8 mouse cellular contexts compared by ENCODE assay signal in the genomic region with DNA sequence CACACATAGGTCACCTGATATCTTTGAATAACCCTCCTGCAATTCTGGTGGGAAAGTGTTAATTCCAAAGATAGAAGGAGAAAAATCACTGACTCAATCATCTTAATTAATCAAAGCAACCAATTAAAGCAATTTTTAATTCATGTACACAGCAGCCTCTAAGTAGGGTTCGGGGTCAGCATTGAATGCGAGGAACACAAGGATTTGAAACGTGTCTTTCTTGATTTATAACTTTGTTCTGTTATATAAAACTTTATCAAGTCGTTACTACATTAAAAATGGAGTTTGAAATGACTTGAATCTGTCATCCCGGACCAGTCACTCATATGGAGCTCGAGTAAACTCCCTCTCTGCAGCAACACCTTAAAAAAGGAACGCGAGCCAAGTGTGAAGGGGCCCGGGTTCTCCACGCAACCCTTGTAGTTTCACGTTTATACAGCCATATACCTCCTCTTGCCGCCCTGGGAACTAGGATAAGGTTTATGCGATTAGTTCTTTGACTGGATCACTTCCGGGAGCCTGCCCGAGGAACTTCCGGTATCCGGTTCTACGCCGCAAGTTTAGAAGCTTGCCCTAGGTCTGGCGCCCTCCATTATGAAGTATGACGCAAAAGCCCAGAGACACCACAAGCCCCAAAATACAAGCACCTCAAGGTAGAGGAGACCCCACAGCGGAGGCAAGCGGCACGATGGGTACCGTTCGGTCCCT. TPM values are rescaled to one million over a fixed set of nuclear protein-coding genes. Genes with fewer than 3 reads are reported as not detected.
A peak's percentile ranks its signal among the peaks of the same experiment; 100 is the strongest.
DNase-seq lines count a peak whose midpoint lies in the region; ATAC-seq and TF ChIP-seq lines count a peak whose summit lies in the region.

No protein-coding gene starts in this region.

- peak overlapping the region; percentile 79 for H3K4me3 ChIP-seq in thymus, adult 2 months (ENCODE audit: control insufficient read depth, insufficient read depth, low read length)
- peak overlapping the region; percentile 53 for H3K4me3 ChIP-seq in kidney, embryonic 15.5 days (replicated peaks)
- H3K4me3 ChIP-seq in liver, embryonic 15.5 days (replicated peaks), result peak overlapping the region; percentile 72
- peak overlapping the region; percentile 52 for H3K4me3 ChIP-seq in neural tube, embryonic 13.5 days

- H3K27ac ChIP-seq in thymus, adult 2 months (ENCODE audit: control insufficient read depth, insufficient read depth, low read length), result peak overlapping the region; percentile 94
- H3K27ac ChIP-seq in kidney, embryonic 15.5 days, result peak overlapping the region; percentile 99
- H3K27ac ChIP-seq in liver, embryonic 15.5 days (replicated peaks), result peak overlapping the region; percentile 100
- H3K27ac ChIP-seq in neural tube, embryonic 13.5 days (replicated peaks), result peak overlapping the region; percentile 98

- H3K36me3 ChIP-seq in thymus, adult 2 months (ENCODE audit: control insufficient read depth, insufficient read depth, low read length), result no peaks in the 10 kb centered on the region
- H3K36me3 ChIP-seq in kidney, embryonic 15.5 days, result no peaks in the 10 kb centered on the region
- H3K36me3 ChIP-seq in liver, embryonic 15.5 days (replicated peaks), result no peaks in the 10 kb centered on the region
- H3K36me3 ChIP-seq in neural tube, embryonic 13.5 days, result no peaks in the 10 kb centered on the region

- TF ChIP-seq POLR2A in thymus, adult 2 months (IDR thresholded peaks at IDR 0.05; ENCODE audit: control insufficient read depth, extremely low read depth, insufficient read depth, low read length, poor library complexity), result no peak

- H3K4me2 ChIP-seq in kidney, embryonic 15.5 days, result peak overlapping the region; percentile 80
- H3K4me2 ChIP-seq in liver, embryonic 15.5 days, result peak overlapping the region; percentile 95
- peak overlapping the region; percentile 61 for H3K4me2 ChIP-seq in neural tube, embryonic 13.5 days

- no peaks in the 10 kb centered on the region for H3K9me3 ChIP-seq in kidney, embryonic 15.5 days (replicated peaks)
- H3K9me3 ChIP-seq in liver, embryonic 15.5 days (replicated peaks), result no peaks in the 10 kb centered on the region
- no peaks in the 10 kb centered on the region for H3K9me3 ChIP-seq in neural tube, embryonic 13.5 days

- H3K4me1 ChIP-seq in thymus, adult 2 months (replicated peaks; ENCODE audit: control insufficient read depth, insufficient read depth, low read length), result peaks cover 17% of the 10 kb centered on the region
- H3K4me1 ChIP-seq in kidney, embryonic 15.5 days, result peaks cover 15% of the 10 kb centered on the region
- peaks cover 45% of the 10 kb centered on the region for H3K4me1 ChIP-seq in liver, embryonic 15.5 days (replicated peaks)
- peaks cover 12% of the 10 kb centered on the region for H3K4me1 ChIP-seq in neural tube, embryonic 13.5 days (replicated peaks)

- no peaks in the 10 kb centered on the region for H3K27me3 ChIP-seq in thymus, adult 2 months (ENCODE audit: control insufficient read depth, insufficient read depth, low read length)
- H3K27me3 ChIP-seq in kidney, embryonic 15.5 days, result no peaks in the 10 kb centered on the region
- H3K27me3 ChIP-seq in liver, embryonic 15.5 days, result no peaks in the 10 kb centered on the region
- H3K27me3 ChIP-seq in neural tube, embryonic 13.5 days, result no peaks in the 10 kb centered on the region

- peak; percentile 85 for DNase-seq in thymus, adult 2 months
- no peak for DNase-seq in thymus, postnatal 36 days
- peak; percentile 90 for DNase-seq in c-Kit-positive CD71-positive TER-119-positive erythroid progenitor cells, embryonic 14.5 days (ENCODE audit: low spot score)
- DNase-seq in gonadal fat pad, adult 2 months (ENCODE audit: low read depth), result peak; percentile 57
- DNase-seq in cerebellum, adult 9-11 months, result no peak

- no peak for TF ChIP-seq CTCF in thymus, adult 2 months (IDR thresholded peaks at IDR 0.05; ENCODE audit: borderline replicate concordance, control insufficient read depth, extremely low read depth, insufficient read depth, low read length, poor library complexity)

- ATAC-seq in kidney, embryonic 15.5 days (replicated peaks; ENCODE audit: low FRiP score), result peak; percentile 90
- ATAC-seq in liver, embryonic 15.5 days (ENCODE audit: insufficient read depth), result peak; percentile 82
- ATAC-seq in neural tube, embryonic 13.5 days (ENCODE audit: low read depth), result peak; percentile 91

- WGBS in thymus, adult 2 months, result 5% methylated on average over 26 of the region's 26 CpGs
- WGBS in kidney, embryonic 15.5 days, result 11% methylated on average over 26 of the region's 26 CpGs
- WGBS in liver, embryonic 15.5 days (ENCODE audit: insufficient replicate concordance), result 5% methylated on average over 26 of the region's 26 CpGs
- WGBS in neural tube, embryonic 13.5 days, result 13% methylated on average over 26 of the region's 26 CpGs

- peak overlapping the region; percentile 64 for H3K9ac ChIP-seq in kidney, embryonic 15.5 days
- H3K9ac ChIP-seq in liver, embryonic 15.5 days, result peak overlapping the region; percentile 88
- H3K9ac ChIP-seq in neural tube, embryonic 13.5 days, result peak overlapping the region; percentile 76

RNA-seq across cellular contexts. Expression of a gene that starts 17.0 kb away (rescaled TPM):
- polyA plus RNA-seq in thymus, adult 2 months (2012; rRNA removed), result 2.0 and 2.9 TPM in 2 replicates
- 0.57 and 0.72 TPM in 2 replicates for polyA plus RNA-seq in gonadal fat pad, adult 2 months (2012; rRNA removed)
- 9.4 and 12.7 TPM in 2 replicates for polyA plus RNA-seq in kidney, embryonic 15.5 days (2015; fragmentation: Nextera tagmentation; extraction: Ambion mirVana)
- polyA plus RNA-seq in liver, embryonic 15.5 days (2015; fragmentation: Nextera tagmentation; extraction: Ambion mirVana), result 2.0 and 2.4 TPM in 2 replicates
- polyA plus RNA-seq in neural tube, embryonic 13.5 days (2015; fragmentation: Nextera tagmentation; extraction: Ambion mirVana), result 12.2 and 12.4 TPM in 2 replicates

RNA-seq across cellular contexts. Expression of a gene that starts 21.3 kb away (rescaled TPM):
- 316 and 376 TPM in 2 replicates for polyA plus RNA-seq in thymus, adult 2 months (2012; rRNA removed)
- polyA plus RNA-seq in gonadal fat pad, adult 2 months (2012; rRNA removed), result 121 and 171 TPM in 2 replicates
- polyA plus RNA-seq in kidney, embryonic 15.5 days (2015; fragmentation: Nextera tagmentation; extraction: Ambion mirVana), result 748 and 781 TPM in 2 replicates
- 476 and 487 TPM in 2 replicates for polyA plus RNA-seq in liver, embryonic 15.5 days (2015; fragmentation: Nextera tagmentation; extraction: Ambion mirVana)
- polyA plus RNA-seq in neural tube, embryonic 13.5 days (2015; fragmentation: Nextera tagmentation; extraction: Ambion mirVana), result 298 and 333 TPM in 2 replicates

RNA-seq across cellular contexts. Expression of a gene that starts 37.9 kb away (rescaled TPM):
- 23.3 and 25.5 TPM in 2 replicates for polyA plus RNA-seq in thymus, adult 2 months (2012; rRNA removed)
- polyA plus RNA-seq in gonadal fat pad, adult 2 months (2012; rRNA removed), result 25.1 and 25.6 TPM in 2 replicates
- 99.7 and 102 TPM in 2 replicates for polyA plus RNA-seq in kidney, embryonic 15.5 days (2015; fragmentation: Nextera tagmentation; extraction: Ambion mirVana)
- 29.5 and 31.6 TPM in 2 replicates for polyA plus RNA-seq in liver, embryonic 15.5 days (2015; fragmentation: Nextera tagmentation; extraction: Ambion mirVana)
- polyA plus RNA-seq in neural tube, embryonic 13.5 days (2015; fragmentation: Nextera tagmentation; extraction: Ambion mirVana), result 140 and 143 TPM in 2 replicates

RNA-seq across cellular contexts. Expression of a gene that starts 58.6 kb away (rescaled TPM):
- 0.37 and 0.77 TPM in 2 replicates for polyA plus RNA-seq in thymus, adult 2 months (2012; rRNA removed)
- polyA plus RNA-seq in gonadal fat pad, adult 2 months (2012; rRNA removed), result 19.5 and 21.1 TPM in 2 replicates
- 81.2 and 92.6 TPM in 2 replicates for polyA plus RNA-seq in kidney, embryonic 15.5 days (2015; fragmentation: Nextera tagmentation; extraction: Ambion mirVana)
- 0.36 and 0.47 TPM in 2 replicates for polyA plus RNA-seq in liver, embryonic 15.5 days (2015; fragmentation: Nextera tagmentation; extraction: Ambion mirVana)
- 2.6 and 2.7 TPM in 2 replicates for polyA plus RNA-seq in neural tube, embryonic 13.5 days (2015; fragmentation: Nextera tagmentation; extraction: Ambion mirVana)

Comparison
In these comparisons a context has a peak if more than half of its experiments do, and no peak if none do; other contexts are left out.
1. DNase-seq: peak in thymus, adult 2 months (single experiment), c-Kit-positive CD71-positive TER-119-positive erythroid progenitor cells, embryonic 14.5 days (single experiment) and gonadal fat pad, adult 2 months (single experiment); none in thymus, postnatal 36 days (0 of 2) and cerebellum, adult 9-11 months (single experiment).
2. Peak in every context shown above with its lines, with median percentiles within 50 percentile points of each other: H3K27ac ChIP-seq, H3K4me3 ChIP-seq, ATAC-seq, H3K4me2 ChIP-seq and H3K9ac ChIP-seq.